In the genomic region with DNA sequence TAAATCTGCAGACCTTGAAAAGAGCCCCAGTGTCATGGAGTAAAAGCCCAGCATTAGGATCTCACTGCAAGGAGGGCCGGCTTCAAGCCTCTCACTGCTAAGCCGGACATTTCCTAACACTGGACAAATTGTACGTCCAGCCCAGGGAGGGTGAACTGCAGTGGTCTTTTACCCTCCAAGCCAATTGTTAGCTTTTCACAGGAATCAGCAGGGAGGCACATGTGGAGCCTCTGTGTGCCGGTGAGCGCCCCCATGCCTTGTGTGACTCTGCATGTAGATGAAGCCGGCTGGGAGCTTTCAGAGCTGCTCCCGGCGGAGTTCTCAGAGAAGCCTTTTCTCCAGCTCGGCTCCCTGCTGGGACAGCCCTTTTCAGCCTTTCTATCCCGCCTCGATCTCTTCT, we compare ENCODE assay signal across 9 mouse cellular contexts.
A peak's percentile ranks its signal among the peaks of the same experiment; 100 is the strongest.
DNase-seq lines count a peak whose midpoint lies in the region; ATAC-seq and TF ChIP-seq lines count a peak whose summit lies in the region.
"Had no signal": no experiment of that assay in that cellular context is flagged by ENCODE, and none has a peak within 500 bp of the region (broad histone marks: within the 10 kb centered on the region; RNA-seq: fewer than 3 reads in every experiment).

No protein-coding gene starts in this region.

- no peak overlapping the region for H3K27ac ChIP-seq in intestine, embryonic 14.5 days (ENCODE audit: low read depth)
- H3K27ac ChIP-seq in intestine, embryonic 15.5 days: no peak overlapping the region
- peak overlapping the region; percentile 70 for H3K27ac ChIP-seq in hindbrain, embryonic 13.5 days
- H3K27ac ChIP-seq in midbrain, embryonic 15.5 days: peak overlapping the region; percentile 72
- no peak overlapping the region for H3K27ac ChIP-seq in kidney, adult 2 months (ENCODE audit: insufficient read depth, low read depth, low read length)
- no peak overlapping the region for H3K27ac ChIP-seq in heart, adult 2 months
- H3K27ac ChIP-seq: liver, embryonic 13.5 days had no signal

- no peak for TF ChIP-seq EP300 in heart, adult 2 months (IDR thresholded peaks at IDR 0.05; ENCODE audit: insufficient read depth, low read depth, low read length)

- intact Hi-C loops in heart, adult 2 months (cut with DNase I): no loop called here

- no peaks in the 10 kb centered on the region for H3K36me3 ChIP-seq in intestine, embryonic 14.5 days (ENCODE audit: control insufficient read depth, insufficient read depth, low read length)
- no peaks in the 10 kb centered on the region for H3K36me3 ChIP-seq in intestine, embryonic 15.5 days
- peaks cover 25% of the 10 kb centered on the region for H3K36me3 ChIP-seq in hindbrain, embryonic 13.5 days
- no peaks in the 10 kb centered on the region for H3K36me3 ChIP-seq in midbrain, embryonic 15.5 days (replicated peaks)
- H3K36me3 ChIP-seq in kidney, adult 2 months (ENCODE audit: control insufficient read depth, insufficient read depth, low read length): peaks cover 2% of the 10 kb centered on the region; the same call in 1 of the 2 replicates
- no peaks in the 10 kb centered on the region for H3K36me3 ChIP-seq in heart, adult 2 months (ENCODE audit: control insufficient read depth, insufficient read depth, low read length)

- no peak for ATAC-seq in intestine, embryonic 14.5 days (replicated peaks; ENCODE audit: low FRiP score, low TSS enrichment, low read depth)
- ATAC-seq in intestine, embryonic 15.5 days: no peak
- peak; percentile 68 for ATAC-seq in hindbrain, embryonic 13.5 days (ENCODE audit: low FRiP score)
- ATAC-seq in midbrain, embryonic 15.5 days (replicated peaks): peak; percentile 82

- 23% methylated on average over 11 of the region's 11 CpGs for WGBS in intestine, embryonic 14.5 days
- 31% methylated on average over 11 of the region's 11 CpGs for WGBS in intestine, embryonic 15.5 days
- WGBS in hindbrain, embryonic 13.5 days: 2% methylated on average over 11 of the region's 11 CpGs
- WGBS in midbrain, embryonic 15.5 days: 2% methylated on average over 11 of the region's 11 CpGs
- WGBS in kidney, adult 2 months: 63% methylated on average over 11 of the region's 11 CpGs
- 45% methylated on average over 11 of the region's 11 CpGs for WGBS in heart, adult 2 months

- H3K79me2 ChIP-seq in heart, adult 2 months (replicated peaks; ENCODE audit: control insufficient read depth, insufficient read depth, low read length): no peaks in the 10 kb centered on the region

- TF ChIP-seq POLR2A in kidney, adult 2 months (IDR thresholded peaks at IDR 0.05; ENCODE audit: low read depth, low read length): no peak
- TF ChIP-seq POLR2A in heart, adult 2 months (IDR thresholded peaks at IDR 0.05; ENCODE audit: insufficient read depth, low read depth, low read length): no peak

- TF ChIP-seq CTCF in kidney, adult 2 months (conservative IDR thresholded peaks at IDR 0.05; ENCODE audit: insufficient read depth, insufficient read length, low read depth, low read length): no peak
- TF ChIP-seq CTCF in heart, adult 2 months (IDR thresholded peaks at IDR 0.05): no peak

- no peaks in the 10 kb centered on the region for H3K4me1 ChIP-seq in intestine, embryonic 14.5 days (replicated peaks; ENCODE audit: control insufficient read depth, insufficient read depth, low read length)
- no peaks in the 10 kb centered on the region for H3K4me1 ChIP-seq in intestine, embryonic 15.5 days (replicated peaks)
- H3K4me1 ChIP-seq in hindbrain, embryonic 13.5 days (replicated peaks): peaks cover 20% of the 10 kb centered on the region
- H3K4me1 ChIP-seq in midbrain, embryonic 15.5 days: peaks cover 21% of the 10 kb centered on the region
- H3K4me1 ChIP-seq in kidney, adult 2 months (ENCODE audit: control insufficient read depth, insufficient read depth, low read length): no peaks in the 10 kb centered on the region
- no peaks in the 10 kb centered on the region for H3K4me1 ChIP-seq in heart, adult 2 months (ENCODE audit: control insufficient read depth, insufficient read depth, low read length)

- no peak overlapping the region for H3K4me3 ChIP-seq in intestine, embryonic 14.5 days (ENCODE audit: low read depth, low read length)
- no peak overlapping the region for H3K4me3 ChIP-seq in intestine, embryonic 15.5 days (replicated peaks)
- no peak overlapping the region for H3K4me3 ChIP-seq in hindbrain, embryonic 13.5 days
- H3K4me3 ChIP-seq in midbrain, embryonic 15.5 days: no peak overlapping the region
- H3K4me3 ChIP-seq in kidney, adult 2 months (ENCODE audit: insufficient read depth, low read depth, low read length): no peak overlapping the region
- H3K4me3 ChIP-seq in heart, adult 2 months: no peak overlapping the region
- H3K4me3 ChIP-seq: liver, embryonic 13.5 days had no signal

- peak; percentile 55 for DNase-seq in intestine, embryonic 14.5 days (ENCODE audit: low spot score)
- DNase-seq in cerebellum, postnatal 25 days: peak; percentile 25 to 54
- DNase-seq in urinary bladder, postnatal 4 days (ENCODE audit: low spot score in 2 of 2): no peak
- no peak for DNase-seq in kidney, adult 2 months
- DNase-seq in heart, adult 2 months: no peak
- DNase-seq: liver, embryonic 13.5 days had no signal

- no peak overlapping the region for H3K9ac ChIP-seq in intestine, embryonic 14.5 days (ENCODE audit: low read length)
- no peak overlapping the region for H3K9ac ChIP-seq in intestine, embryonic 15.5 days
- peak overlapping the region; percentile 9; the same call in 1 of the 2 replicates for H3K9ac ChIP-seq in hindbrain, embryonic 13.5 days
- no peak overlapping the region for H3K9ac ChIP-seq in midbrain, embryonic 15.5 days
- no peak overlapping the region for H3K9ac ChIP-seq in heart, adult 2 months (ENCODE audit: low read depth, low read length)
- H3K9ac ChIP-seq: liver, embryonic 13.5 days had no signal

- no peak overlapping the region for H3K4me2 ChIP-seq in intestine, embryonic 14.5 days (ENCODE audit: low read length)
- no peak overlapping the region for H3K4me2 ChIP-seq in intestine, embryonic 15.5 days (replicated peaks)
- peak overlapping the region; percentile 42 for H3K4me2 ChIP-seq in hindbrain, embryonic 13.5 days
- peak overlapping the region; percentile 16 for H3K4me2 ChIP-seq in midbrain, embryonic 15.5 days
- H3K4me2 ChIP-seq: liver, embryonic 13.5 days had no signal

- H3K9me3 ChIP-seq in intestine, embryonic 14.5 days (ENCODE audit: control insufficient read depth, low read length): no peaks in the 10 kb centered on the region
- H3K9me3 ChIP-seq in intestine, embryonic 15.5 days: no peaks in the 10 kb centered on the region
- no peaks in the 10 kb centered on the region for H3K9me3 ChIP-seq in hindbrain, embryonic 13.5 days
- no peaks in the 10 kb centered on the region for H3K9me3 ChIP-seq in midbrain, embryonic 15.5 days
- H3K9me3 ChIP-seq: liver, embryonic 13.5 days had no signal

- no peaks in the 10 kb centered on the region for H3K27me3 ChIP-seq in intestine, embryonic 14.5 days (replicated peaks; ENCODE audit: control insufficient read depth, insufficient read depth, low read length)
- H3K27me3 ChIP-seq in intestine, embryonic 15.5 days (replicated peaks): no peaks in the 10 kb centered on the region
- H3K27me3 ChIP-seq in hindbrain, embryonic 13.5 days: no peaks in the 10 kb centered on the region
- H3K27me3 ChIP-seq in midbrain, embryonic 15.5 days (replicated peaks): no peaks in the 10 kb centered on the region
- no peaks in the 10 kb centered on the region for H3K27me3 ChIP-seq in kidney, adult 2 months (replicated peaks; ENCODE audit: control insufficient read depth, insufficient read depth, low read length)
- H3K27me3 ChIP-seq in heart, adult 2 months (ENCODE audit: control insufficient read depth, insufficient read depth, low read length): no peaks in the 10 kb centered on the region
- H3K27me3 ChIP-seq: liver, embryonic 13.5 days had no signal

Comparison
In these comparisons a context has a peak if more than half of its experiments do, and no peak if none do; other contexts are left out.
1. ATAC-seq: peak in hindbrain, embryonic 13.5 days (single experiment) and midbrain, embryonic 15.5 days (single experiment); none in intestine, embryonic 14.5 days (single experiment) and intestine, embryonic 15.5 days (single experiment).
2. DNase-seq: peak in intestine, embryonic 14.5 days (single experiment) and cerebellum, postnatal 25 days (2 of 2); none in urinary bladder, postnatal 4 days (0 of 2), kidney, adult 2 months (single experiment) and heart, adult 2 months (0 of 2).
3. H3K27ac ChIP-seq: peak in hindbrain, embryonic 13.5 days (single experiment) and midbrain, embryonic 15.5 days (single experiment); none in intestine, embryonic 14.5 days (single experiment), intestine, embryonic 15.5 days (single experiment), kidney, adult 2 months (single experiment) and heart, adult 2 months (single experiment).
4. H3K4me2 ChIP-seq: peak in hindbrain, embryonic 13.5 days (single experiment) and midbrain, embryonic 15.5 days (single experiment); none in intestine, embryonic 14.5 days (single experiment) and intestine, embryonic 15.5 days (single experiment).